8 mouse cellular contexts compared by ENCODE assay signal in the genomic region with DNA sequence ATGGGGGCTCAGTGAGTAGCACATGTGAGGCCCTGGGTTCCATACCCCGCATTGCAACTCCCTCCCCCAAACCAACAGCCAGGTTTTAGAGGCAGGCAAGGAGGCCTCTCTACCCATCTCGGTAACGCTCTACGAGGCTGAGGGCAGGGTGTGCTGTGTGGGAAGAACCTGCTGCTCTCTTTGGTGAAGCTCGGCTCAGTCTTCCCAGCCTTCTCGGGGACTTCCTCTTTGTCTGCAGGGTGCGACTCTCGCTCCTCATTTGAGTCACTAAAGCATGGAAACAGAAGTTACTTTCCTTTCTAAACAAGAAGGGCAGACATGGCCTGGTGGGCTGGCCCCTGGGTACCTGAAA. TPM values are rescaled to one million over a fixed set of nuclear protein-coding genes. Genes with fewer than 3 reads are reported as not detected.
DNase-seq lines count a peak whose midpoint lies in the region; ATAC-seq and TF ChIP-seq lines count a peak whose summit lies in the region.

No protein-coding gene starts in this region.

- no peak for TF ChIP-seq CTCF in lung, embryonic 14.5 days (IDR thresholded peaks at IDR 0.05; ENCODE audit: low read depth)
- TF ChIP-seq CTCF in embryonic fibroblast, embryonic 13.5 days (IDR thresholded peaks at IDR 0.05; ENCODE audit: borderline replicate concordance, insufficient read depth, low read length) = no peak
- no peak for TF ChIP-seq CTCF in hindbrain, postnatal 0 days (IDR thresholded peaks at IDR 0.05; ENCODE audit: low read depth)

- H3K27ac ChIP-seq in lung, embryonic 14.5 days (ENCODE audit: low read depth) = peak overlapping the region; percentile 91
- H3K27ac ChIP-seq in embryonic fibroblast, embryonic 13.5 days (ENCODE audit: insufficient read depth, low read length) = peak overlapping the region; percentile 85
- H3K27ac ChIP-seq in hindbrain, postnatal 0 days = peak overlapping the region; percentile 77

- no peaks in the 10 kb centered on the region for H3K27me3 ChIP-seq in lung, embryonic 14.5 days (ENCODE audit: insufficient read depth, low read length)
- H3K27me3 ChIP-seq in hindbrain, postnatal 0 days (ENCODE audit: insufficient read depth, low read length) = no peaks in the 10 kb centered on the region

- TF ChIP-seq POLR2A in embryonic fibroblast, embryonic 13.5 days (IDR thresholded peaks at IDR 0.05; ENCODE audit: low read depth, low read length) = no peak

- peaks cover 13% of the 10 kb centered on the region for H3K4me1 ChIP-seq in lung, embryonic 14.5 days (ENCODE audit: insufficient read depth)
- peaks cover 8% of the 10 kb centered on the region; the same call in 1 of the 2 replicates for H3K4me1 ChIP-seq in embryonic fibroblast, embryonic 13.5 days (ENCODE audit: control insufficient read depth, insufficient read depth, low read length)
- no peaks in the 10 kb centered on the region; the same call in 1 of the 2 replicates for H3K4me1 ChIP-seq in hindbrain, postnatal 0 days (ENCODE audit: insufficient read depth, low read length)

- H3K36me3 ChIP-seq in lung, embryonic 14.5 days (ENCODE audit: insufficient read depth) = peaks cover 85% of the 10 kb centered on the region
- peaks cover 58% of the 10 kb centered on the region for H3K36me3 ChIP-seq in hindbrain, postnatal 0 days (ENCODE audit: insufficient read depth, low read length)

- no peak for DNase-seq in lung, embryonic 14.5 days
- no peak for DNase-seq in lung, postnatal 25 days (ENCODE audit: low spot score)
- DNase-seq in hindbrain, postnatal 0 days (ENCODE audit: low spot score) = no peak
- peak; percentile 40 to 49 for DNase-seq in monocyte, adult 2 months (ENCODE audit: low read depth in 1 of 2, low spot score in 2 of 2)
- no peak for DNase-seq in yolk sac, embryonic 10.5 days (ENCODE audit: low spot score)
- no peak for DNase-seq in cerebellum, postnatal 25 days
- DNase-seq in retina, postnatal 1 day = no peak

- no peak overlapping the region for H3K9ac ChIP-seq in lung, embryonic 14.5 days
- H3K9ac ChIP-seq in hindbrain, postnatal 0 days (replicated peaks; ENCODE audit: low read length) = no peak overlapping the region

- H3K9me3 ChIP-seq in lung, embryonic 14.5 days (ENCODE audit: low read depth, low read length) = no peaks in the 10 kb centered on the region
- no peaks in the 10 kb centered on the region for H3K9me3 ChIP-seq in hindbrain, postnatal 0 days (ENCODE audit: low read length)

- ATAC-seq in lung, embryonic 14.5 days (ENCODE audit: insufficient read depth) = peak; percentile 16; the same call in 1 of the 2 replicates
- peak; percentile 41; the same call in 1 of the 2 replicates for ATAC-seq in hindbrain, postnatal 0 days

- 60% methylated on average over 8 of the region's 8 CpGs for WGBS in lung, embryonic 14.5 days
- WGBS in hindbrain, postnatal 0 days = 38% methylated on average over 8 of the region's 8 CpGs

- no peak overlapping the region for H3K4me3 ChIP-seq in lung, embryonic 14.5 days (ENCODE audit: low read depth, low read length)
- H3K4me3 ChIP-seq in embryonic fibroblast, embryonic 13.5 days (ENCODE audit: insufficient read depth, low read length) = no peak overlapping the region
- no peak overlapping the region for H3K4me3 ChIP-seq in hindbrain, postnatal 0 days (ENCODE audit: low read length)

- H3K4me2 ChIP-seq in lung, embryonic 14.5 days = peak overlapping the region; percentile 30; the same call in 1 of the 2 replicates
- no peak overlapping the region for H3K4me2 ChIP-seq in hindbrain, postnatal 0 days (ENCODE audit: low read depth, low read length)

RNA-seq across cellular contexts. Expression of gene Agmat, which starts 19.8 kb away (rescaled TPM):
- polyA plus RNA-seq in lung, embryonic 14.5 days (2014; fragmentation: Nextera tagmentation; extraction: Ambion mirVana) = not detected in 2 replicates
- polyA plus RNA-seq in embryonic fibroblast, embryonic 13.5 days (2011; ENCODE audit: insufficient read length, low read depth, missing spikeins) = not detected in 2 replicates
- total RNA-seq in hindbrain, postnatal 0 days (2014; rRNA removed) = 0.72 TPM in 1 of 2 replicates, not detected in the other
- 0.60 and 0.62 TPM in 2 replicates for polyA plus RNA-seq in hindbrain, postnatal 0 days (2015; fragmentation: Nextera tagmentation; extraction: Ambion mirVana)

RNA-seq across cellular contexts. Expression of gene Dnajc16, which starts 24.4 kb away (rescaled TPM):
- polyA plus RNA-seq in lung, embryonic 14.5 days (2014; fragmentation: Nextera tagmentation; extraction: Ambion mirVana) = 3.5 and 4.2 TPM in 2 replicates
- 10.0 and 11.3 TPM in 2 replicates for polyA plus RNA-seq in embryonic fibroblast, embryonic 13.5 days (2011; ENCODE audit: insufficient read length, low read depth, missing spikeins)
- total RNA-seq in hindbrain, postnatal 0 days (2014; rRNA removed) = 17.5 and 21.0 TPM in 2 replicates
- polyA plus RNA-seq in hindbrain, postnatal 0 days (2015; fragmentation: Nextera tagmentation; extraction: Ambion mirVana) = 6.1 and 6.8 TPM in 2 replicates

RNA-seq across cellular contexts. Expression of gene Casp9, which starts 27.1 kb away (rescaled TPM):
- 21.5 and 22.3 TPM in 2 replicates for polyA plus RNA-seq in lung, embryonic 14.5 days (2014; fragmentation: Nextera tagmentation; extraction: Ambion mirVana)
- polyA plus RNA-seq in embryonic fibroblast, embryonic 13.5 days (2011; ENCODE audit: insufficient read length, low read depth, missing spikeins) = 10.0 and 13.2 TPM in 2 replicates
- 25.9 and 29.1 TPM in 2 replicates for total RNA-seq in hindbrain, postnatal 0 days (2014; rRNA removed)
- polyA plus RNA-seq in hindbrain, postnatal 0 days (2015; fragmentation: Nextera tagmentation; extraction: Ambion mirVana) = 17.9 and 20.3 TPM in 2 replicates

RNA-seq across cellular contexts. Expression of gene Ddi2, which starts 43.1 kb away (rescaled TPM):
- polyA plus RNA-seq in lung, embryonic 14.5 days (2014; fragmentation: Nextera tagmentation; extraction: Ambion mirVana) = 19.8 and 21.5 TPM in 2 replicates
- polyA plus RNA-seq in embryonic fibroblast, embryonic 13.5 days (2011; ENCODE audit: insufficient read length, low read depth, missing spikeins) = 27.6 and 30.9 TPM in 2 replicates
- total RNA-seq in hindbrain, postnatal 0 days (2014; rRNA removed) = 20.9 and 31.5 TPM in 2 replicates
- polyA plus RNA-seq in hindbrain, postnatal 0 days (2015; fragmentation: Nextera tagmentation; extraction: Ambion mirVana) = 12.1 and 12.5 TPM in 2 replicates

RNA-seq across cellular contexts. Expression of gene Cela2a, which starts 59.7 kb away (rescaled TPM):
- not detected in 2 replicates for polyA plus RNA-seq in lung, embryonic 14.5 days (2014; fragmentation: Nextera tagmentation; extraction: Ambion mirVana)
- not detected in 2 replicates for polyA plus RNA-seq in embryonic fibroblast, embryonic 13.5 days (2011; ENCODE audit: insufficient read length, low read depth, missing spikeins)
- not detected in 2 replicates for total RNA-seq in hindbrain, postnatal 0 days (2014; rRNA removed)
- 0.23 and 0.26 TPM in 2 replicates for polyA plus RNA-seq in hindbrain, postnatal 0 days (2015; fragmentation: Nextera tagmentation; extraction: Ambion mirVana)

Comparison
In these comparisons a context has a peak if more than half of its experiments do, and no peak if none do; other contexts are left out.
1. DNase-seq: peak in monocyte, adult 2 months (2 of 2); none in lung, embryonic 14.5 days (single experiment), lung, postnatal 25 days (single experiment), hindbrain, postnatal 0 days (single experiment), yolk sac, embryonic 10.5 days (single experiment), cerebellum, postnatal 25 days (0 of 2) and retina, postnatal 1 day (single experiment).
2. Peak in every context shown above with its lines, with median percentiles within 50 percentile points of each other: H3K27ac ChIP-seq.